Mouse (Mus musculus) lung, postnatal 10 days (tissue): ENCODE measurements around the gene Tex13b.
A peak's percentile ranks its signal among the peaks of the same experiment; 100 is the strongest.
"Not testable (repeated sequence)": the region's sequence is repeated elsewhere in the genome, so short reads cannot be mapped to it uniquely, and the experiment has no call there.

Experiments used
- DNase-seq: peaks from one replicate; pipeline ENCODE4 v3.0.0; 2021

Tex13b gene

GRCm38 (mm10) chrX:140813312-140814006, at the start of gene Tex13b:
TSS of gene Tex13b (minus strand) at chrX:140813433.
- no peak for DNase-seq

GRCm38 (mm10) chrX:140862760-140863159, 49.5 kb upstream of the Tex13b start:
- no peak for DNase-seq

- DNase-seq: peak; percentile 24
Observed at GRCm38 (mm10) chrX:140857445-140857844, 44.2 kb upstream of the Tex13b start.

- DNase-seq: not testable (repeated sequence)
Observed at GRCm38 (mm10) chrX:140857040-140857439, 43.8 kb upstream of the Tex13b start.

- DNase-seq: no peak
Observed at GRCm38 (mm10) chrX:140854561-140854960, 41.3 kb upstream of the Tex13b start.

GRCm38 (mm10) chrX:140845401-140845800, 32.2 kb upstream of the Tex13b start:
- not testable (repeated sequence) for DNase-seq

GRCm38 (mm10) chrX:140839887-140840286, 26.7 kb upstream of the Tex13b start:
- no peak for DNase-seq

GRCm38 (mm10) chrX:140838077-140838476, 24.8 kb upstream of the Tex13b start:
- DNase-seq: no peak

- peak; percentile 18 for DNase-seq
Observed at GRCm38 (mm10) chrX:140831706-140832105, 18.5 kb upstream of the Tex13b start.

GRCm38 (mm10) chrX:140822295-140822694, 9.1 kb upstream of the Tex13b start:
- peak; percentile 4 for DNase-seq

GRCm38 (mm10) chrX:140805340-140805739, 7.9 kb downstream of the Tex13b start:
- DNase-seq: peak; percentile 6

- DNase-seq: peak; percentile 35
Observed at GRCm38 (mm10) chrX:140769794-140770193, 43.4 kb downstream of the Tex13b start.
